In the genomic region with DNA sequence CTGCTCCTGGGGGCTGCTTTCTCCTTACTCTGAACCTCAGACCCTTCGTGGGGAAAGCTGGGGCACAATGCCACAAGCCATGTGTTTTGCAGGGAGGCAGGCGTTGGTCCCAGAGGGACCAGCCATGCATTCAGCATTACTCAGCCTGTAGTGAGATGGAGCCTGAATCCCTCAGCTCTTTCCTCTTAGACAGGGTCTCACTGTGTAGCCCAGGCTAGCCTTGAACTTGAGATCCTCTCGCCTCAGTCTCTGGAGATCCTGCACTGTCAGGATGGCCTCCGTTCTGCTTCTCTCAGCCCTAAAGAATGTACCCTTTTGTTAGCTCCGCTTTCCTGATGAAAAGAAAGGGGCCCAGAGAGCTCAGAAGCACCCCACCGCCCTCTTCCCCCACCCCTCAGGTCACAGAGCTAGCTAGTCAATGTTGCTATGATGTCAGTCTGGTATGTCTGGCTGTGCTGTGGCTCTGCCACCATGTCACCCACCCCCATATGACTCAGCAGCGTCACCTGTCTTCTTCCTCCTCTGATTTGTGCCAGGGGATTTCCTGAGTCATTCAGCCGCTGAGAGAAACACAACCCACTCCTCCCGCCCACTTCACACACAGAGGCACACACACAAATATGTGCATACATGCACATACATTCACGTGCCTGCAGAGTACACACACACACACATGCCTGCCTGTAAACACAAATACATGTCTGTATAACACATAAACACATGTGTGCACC, we compare ENCODE assay signal across 1 mouse cellular context.
TF ChIP-seq lines count a peak whose summit lies in the region.

No protein-coding gene starts in this region.

TF ChIP-seq in MEL, 35 proteins besides CTCF, POLR2A, EP300 and RAD21:
- TF ChIP-seq POLR2AphosphoS2 (IDR thresholded peaks at IDR 0.05; ENCODE audit: low read length) (no peak), UBTF (IDR thresholded peaks at IDR 0.05; ENCODE audit: borderline replicate concordance, insufficient read depth, low read depth, low read length) (no peak), CHD1 (IDR thresholded peaks at IDR 0.05; ENCODE audit: low read depth, low read length) (no peak), GATA1 (IDR thresholded peaks at IDR 0.05; ENCODE audit: low read depth, low read length) (no peak), POLR2AphosphoS5 (IDR thresholded peaks at IDR 0.05; ENCODE audit: borderline replicate concordance, low read depth, low read length) (no peak), HCFC1 (IDR thresholded peaks at IDR 0.05; ENCODE audit: low read depth, low read length) (no peak), TAL1 (IDR thresholded peaks at IDR 0.05; ENCODE audit: low read length) (no peak), MEF2A (IDR thresholded peaks at IDR 0.05; ENCODE audit: extremely low read depth, insufficient replicate concordance, low read depth, low read length, poor library complexity, severe bottlenecking) (no peak), JUND (IDR thresholded peaks at IDR 0.05; ENCODE audit: low read depth, low read length) (no peak), ZC3H11A (IDR thresholded peaks at IDR 0.05; ENCODE audit: low read depth, low read length) (no peak), RCOR1 (IDR thresholded peaks at IDR 0.05; ENCODE audit: low read depth, low read length) (no peak), MAX (IDR thresholded peaks at IDR 0.05; ENCODE audit: low read length) (no peak)
TF ChIP-seq in MEL: peak in this region for 0.
